Mouse (Mus musculus) heart, postnatal 0 days (tissue): ENCODE measurements at regions not wholly inside any gene's neighbourhood (a gene's known extent, or its start where the extent isn't known, plus 50 kb on each side); places are given as distances from the start of the nearest gene placed in this dataset.

Source experiments
- CTCF ChIP-seq: IDR thresholded peaks from 2 replicates; pipeline ENCODE4 v1.5.1; 2016; ENCODE audit warnings: antibody characterized with exemption, control low read depth, low read depth
- EP300 ChIP-seq: IDR thresholded peaks from 2 replicates; pipeline ENCODE4 v1.6.1; 2016; ENCODE audit warnings: antibody characterized with exemption, low read depth

GRCm38 (mm10) chr13:111943392-111944088 lies 134.7 kb upstream of the Map3k1 start:
- TF ChIP-seq CTCF (no peak), EP300 (no peak)
